Mouse (Mus musculus) kidney, embryonic 16.5 days (tissue): ENCODE results near the gene Mat2a. TPM values are rescaled to one million over a fixed set of nuclear protein-coding genes. Genes with fewer than 3 reads are reported as not detected.

Source experiments
- ATAC-seq: fragments of 200-750 bp; cut with Nextera tagmentation; 2 replicates; pipeline ENCODE4 v1.8.0; 2017; ENCODE audit warnings: moderate TSS enrichment; ENCODE audit not compliant: low FRiP score, low TSS enrichment
- H3K27ac ChIP-seq: fragments of 300-500 bp; sonication (generic); 2 replicates; pipeline ENCODE4 v1.5.1; 2014; ENCODE audit warnings: low read length
- H3K27me3 ChIP-seq: fragments of 300-500 bp; sonication (generic); 2 replicates; pipeline ENCODE4 v1.6.1; 2014; ENCODE audit warnings: low read length, control low read depth, mixed read lengths; ENCODE audit not compliant: insufficient read depth
- H3K36me3 ChIP-seq: fragments of 300-500 bp; sonication (generic); 2 replicates; pipeline ENCODE4 v1.6.1; 2014; ENCODE audit warnings: low read length, control low read depth, mixed read lengths; ENCODE audit not compliant: insufficient read depth
- H3K4me1 ChIP-seq: fragments of 300-500 bp; sonication (generic); 2 replicates; pipeline ENCODE4 v1.6.1; 2014; ENCODE audit warnings: low read length, control low read depth, mixed read lengths; ENCODE audit not compliant: insufficient read depth
- H3K4me2 ChIP-seq: fragments of 300-500 bp; sonication (generic); replicated peaks from 2 replicates; pipeline ENCODE4 v1.6.1; 2014; ENCODE audit warnings: low read depth, low read length
- H3K4me3 ChIP-seq: fragments of 300-500 bp; sonication (generic); 2 replicates; pipeline ENCODE4 v1.5.1; 2014; ENCODE audit warnings: mild to moderate bottlenecking, low read length
- H3K9ac ChIP-seq: fragments of 300-500 bp; sonication (generic); replicated peaks from 2 replicates; pipeline ENCODE4 v1.6.1; 2014; ENCODE audit warnings: low read length
- H3K9me3 ChIP-seq: fragments of 300-500 bp; sonication (generic); 2 replicates; pipeline ENCODE4 v1.6.1; 2016; ENCODE audit warnings: low read length, control low read depth
- WGBS: fragments of 180-500 bp; shearing (Covaris S2); extraction: QIAGEN DNeasy Blood & Tissue Kit; methylation state at CpG from one replicate; pipeline ENCODE4 v1.1.7; 2014; 5-methylcytosine and 5-hydroxymethylcytosine counted together
- polyA plus RNA-seq: library from polyadenylated mRNA; unstranded; fragments of >200 nt; fragmentation: Nextera tagmentation; extraction: Ambion mirVana; gene quantifications from 2 replicates; pipeline ENCODE4 v1.2.1, GENCODE M21; 2015

The Mat2a gene
- polyA plus RNA-seq, 1 experiment from 2014 or later = 456 TPM

DNA sequence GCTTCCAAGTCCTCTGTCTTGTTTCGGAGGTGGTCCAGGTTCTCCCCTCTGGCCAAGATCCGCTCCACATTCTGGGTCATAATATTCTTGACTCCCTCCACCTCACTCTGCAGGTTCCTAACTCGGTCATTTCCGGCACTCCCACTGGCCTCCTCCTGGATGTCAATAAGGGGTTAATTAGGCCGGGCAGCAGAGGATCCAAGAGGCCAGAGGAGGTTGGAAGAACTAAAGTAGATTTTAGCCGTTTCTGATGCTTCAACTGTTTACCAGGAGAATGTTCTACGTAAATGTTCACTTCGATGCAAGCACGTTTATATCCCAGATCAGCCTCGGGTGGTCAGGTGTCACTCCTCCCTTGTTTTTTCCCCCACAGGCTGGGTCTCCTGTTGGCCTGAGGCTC lies 51.1 kb downstream of the Mat2a start:
- H3K4me3 ChIP-seq = peak overlapping the region; percentile 70; the same call in 1 of the 2 replicates
- H3K4me2 ChIP-seq = peak overlapping the region; percentile 77; the same call in 1 of the 2 replicates
- H3K27me3 ChIP-seq = no peaks in the 10 kb centered on the region
- 0 out of 2 replicates have a peak overlapping the region, but pooled peaks have one; percentile 85 for H3K9ac ChIP-seq
- 57% methylated on average over 10 of the region's 10 CpGs for WGBS
- H3K4me1 ChIP-seq = peaks cover 36% of the 10 kb centered on the region
- no peak overlapping the region for H3K27ac ChIP-seq
- no peaks in the 10 kb centered on the region for H3K9me3 ChIP-seq
- H3K36me3 ChIP-seq = peaks cover 15% of the 10 kb centered on the region
- no peak for ATAC-seq

DNA sequence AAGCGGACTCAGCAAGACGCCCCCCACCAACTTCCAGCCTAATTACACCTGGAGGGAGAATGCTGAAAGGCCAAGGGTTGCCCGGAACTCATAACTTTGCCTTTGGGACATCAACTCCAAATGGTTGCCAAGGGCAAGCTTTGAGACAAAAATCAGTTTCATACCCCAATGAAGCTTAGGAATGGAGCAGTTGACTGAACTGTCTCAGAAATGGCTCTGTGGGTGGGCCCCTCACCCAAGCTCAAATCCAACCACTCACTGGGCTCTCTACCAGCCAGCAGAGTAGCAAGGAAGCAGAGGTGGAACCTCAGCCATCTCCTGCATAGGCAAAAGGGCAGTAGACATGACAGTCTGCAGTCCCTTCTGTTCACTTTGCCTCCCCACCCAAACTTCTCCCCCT lies 51.5 kb downstream of the Mat2a start:
- Histone ChIP-seq H3K9me3 (no peaks in the 10 kb centered on the region), H3K27ac (no peak overlapping the region), H3K4me1 (peaks cover 36% of the 10 kb centered on the region), H3K36me3 (peaks cover 15% of the 10 kb centered on the region), H3K27me3 (no peaks in the 10 kb centered on the region), H3K9ac (no peak overlapping the region), H3K4me3 (no peak overlapping the region), H3K4me2 (no peak overlapping the region)
- 65% methylated on average over 3 of the region's 3 CpGs for WGBS
- ATAC-seq = no peak

DNA sequence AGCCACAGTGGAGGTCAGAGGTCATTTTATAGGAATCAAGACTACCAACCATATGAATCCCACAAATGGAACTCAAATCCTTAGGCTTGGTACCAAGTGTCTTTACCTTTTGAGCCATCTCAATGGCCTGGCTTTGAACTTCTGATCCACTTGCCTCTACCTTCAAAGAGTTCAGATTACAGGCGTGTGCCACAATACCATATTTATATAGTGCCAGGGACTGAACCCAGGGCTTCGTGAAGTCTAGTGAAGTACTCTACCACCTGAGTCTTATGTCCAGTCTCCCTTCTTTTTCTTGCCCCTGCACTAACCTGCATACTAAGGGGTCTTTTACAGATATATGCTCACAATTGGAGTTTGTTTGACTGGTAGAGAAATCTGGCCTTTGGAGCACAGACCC lies 52.8 kb downstream of the Mat2a start:
- Histone ChIP-seq H3K4me3 (no peak overlapping the region), H3K36me3 (peaks cover 15% of the 10 kb centered on the region)
- no peak for ATAC-seq

DNA sequence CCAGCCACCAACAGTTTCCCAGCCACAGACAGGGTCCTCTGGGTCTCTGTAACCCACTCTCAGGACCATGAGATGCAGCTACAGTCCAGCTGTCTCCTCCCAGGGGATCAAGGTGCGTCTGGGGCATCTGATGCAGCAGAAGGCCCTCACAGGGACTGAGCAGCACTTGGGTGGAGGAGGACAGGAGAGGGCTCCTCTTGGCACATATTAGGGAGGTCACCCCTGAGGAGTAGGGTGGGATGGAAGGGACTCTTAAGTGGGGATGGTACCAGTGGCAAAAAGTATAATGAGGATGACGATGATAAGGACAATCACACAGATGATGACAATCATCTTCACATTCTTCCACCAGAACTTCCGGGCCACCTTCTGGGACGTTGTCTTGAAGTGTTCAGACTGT lies 54.1 kb downstream of the Mat2a start:
- no peak overlapping the region for H3K4me2 ChIP-seq
- no peak overlapping the region for H3K4me3 ChIP-seq
- H3K4me1 ChIP-seq = peaks cover 23% of the 10 kb centered on the region
- peaks cover 15% of the 10 kb centered on the region for H3K36me3 ChIP-seq
- no peaks in the 10 kb centered on the region for H3K27me3 ChIP-seq
- 86% methylated on average over 4 of the region's 4 CpGs for WGBS
- H3K27ac ChIP-seq = no peak overlapping the region
- no peak overlapping the region for H3K9ac ChIP-seq
- no peak for ATAC-seq
- no peaks in the 10 kb centered on the region for H3K9me3 ChIP-seq

More for the DNA sequence above, 52.8 kb downstream of the Mat2a start:
- no peaks in the 10 kb centered on the region for H3K27me3 ChIP-seq
- no peaks in the 10 kb centered on the region for H3K9me3 ChIP-seq
- WGBS = 96% methylated on average over 2 of the region's 2 CpGs
- peaks cover 32% of the 10 kb centered on the region for H3K4me1 ChIP-seq
- H3K27ac ChIP-seq = no peak overlapping the region
- no peak overlapping the region for H3K9ac ChIP-seq
- no peak overlapping the region for H3K4me2 ChIP-seq

DNA sequence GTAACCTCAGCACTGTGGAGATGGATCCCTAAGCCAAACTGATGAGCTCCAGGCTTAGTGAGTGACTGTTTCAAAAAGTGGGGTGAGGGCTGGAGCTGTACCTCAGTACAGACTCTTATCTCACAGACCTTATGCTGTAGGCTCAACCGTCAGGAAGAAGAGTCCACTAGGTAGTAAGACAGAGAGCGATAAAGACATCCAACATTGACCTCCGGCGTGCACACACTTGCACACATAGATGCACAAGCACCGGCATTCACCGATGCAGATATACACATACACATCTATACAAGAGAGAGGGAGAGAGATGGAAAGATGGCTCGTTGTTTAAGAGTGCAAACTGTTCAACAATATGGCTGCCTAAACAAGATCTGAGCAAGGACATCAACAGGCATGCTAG lies 55.4 kb downstream of the Mat2a start:
- Histone ChIP-seq H3K9ac (no peak overlapping the region), H3K36me3 (peaks cover 15% of the 10 kb centered on the region), H3K4me2 (no peak overlapping the region), H3K27ac (no peak overlapping the region), H3K4me3 (no peak overlapping the region), H3K9me3 (no peaks in the 10 kb centered on the region), H3K4me1 (peaks cover 13% of the 10 kb centered on the region), H3K27me3 (no peaks in the 10 kb centered on the region)
- WGBS = 89% methylated on average over 7 of the region's 7 CpGs
- no peak for ATAC-seq

DNA sequence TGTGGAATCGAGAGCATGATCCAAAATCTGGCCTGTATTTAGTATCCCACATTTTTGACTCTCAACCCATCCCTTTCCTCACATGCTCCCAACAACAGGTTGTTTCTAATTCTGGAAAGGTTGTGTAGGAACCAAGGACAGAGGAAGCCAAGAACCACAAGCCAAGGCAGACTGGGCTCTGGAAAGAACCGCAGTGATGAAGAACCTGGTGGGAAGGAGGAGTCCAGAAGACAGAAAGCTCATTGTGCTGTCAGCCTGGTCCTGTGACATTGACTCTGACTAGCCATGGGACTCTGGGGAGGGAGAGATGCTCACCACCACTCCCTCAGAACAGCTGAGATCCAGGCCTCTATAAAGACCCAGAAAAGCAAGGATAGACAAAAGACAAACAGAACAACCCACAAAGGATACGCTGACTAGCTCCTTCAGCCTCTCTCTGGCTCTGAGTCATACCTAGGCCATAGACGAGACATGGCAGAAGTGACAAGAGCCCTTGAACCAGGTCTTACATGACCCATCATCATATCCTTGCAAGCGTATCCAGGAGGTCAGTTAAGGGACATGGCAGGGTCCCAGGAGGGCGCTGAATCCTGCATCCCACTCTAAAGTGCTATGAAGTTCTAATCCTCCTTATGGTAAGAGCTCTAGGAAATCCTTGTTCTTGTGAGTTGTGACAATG lies 56.1 kb downstream of the Mat2a start:
- no peak for ATAC-seq
- Histone ChIP-seq H3K4me3 (no peak overlapping the region), H3K4me1 (peaks cover 7% of the 10 kb centered on the region), H3K4me2 (no peak overlapping the region), H3K9ac (no peak overlapping the region), H3K27me3 (no peaks in the 10 kb centered on the region), H3K27ac (no peak overlapping the region), H3K9me3 (no peaks in the 10 kb centered on the region), H3K36me3 (peaks cover 15% of the 10 kb centered on the region)
- 86% methylated on average over 6 of the region's 6 CpGs for WGBS

Other genes with a start within 250 kb of the Mat2a start
- gene Atoh8, start 204.0 kb downstream of the Mat2a start, polyA plus RNA-seq = 24.2 and 25.3 TPM in 2 replicates
- gene Sftpb, start 134.9 kb downstream of the Mat2a start, polyA plus RNA-seq = 5.4 TPM in 1 of 2 replicates, not detected in the other
- 43.5 and 47.5 TPM in 2 replicates for gene Usp39, start 94.4 kb downstream of the Mat2a start, polyA plus RNA-seq
- gene 0610030E20Rik, start 92.2 kb downstream of the Mat2a start, polyA plus RNA-seq = 28.3 and 31.0 TPM in 2 replicates
- 40.8 and 43.9 TPM in 2 replicates for gene Tmem150a, start 84.1 kb downstream of the Mat2a start, polyA plus RNA-seq
- gene Rnf181, start 72.6 kb downstream of the Mat2a start, polyA plus RNA-seq = 153 and 164 TPM in 2 replicates
- gene Vamp5, start 59.1 kb downstream of the Mat2a start, polyA plus RNA-seq = 35.7 and 42.5 TPM in 2 replicates
- gene Vamp8, start 48.9 kb downstream of the Mat2a start, polyA plus RNA-seq = 154 and 180 TPM in 2 replicates
- gene Ggcx, start 25.2 kb downstream of the Mat2a start, polyA plus RNA-seq = 31.4 and 35.6 TPM in 2 replicates
- gene Sh2d6, start 82.1 kb upstream of the Mat2a start, polyA plus RNA-seq = 0.17 TPM in 1 of 2 replicates, not detected in the other
- gene Capg, start 104.8 kb upstream of the Mat2a start, polyA plus RNA-seq = 83.1 and 94.3 TPM in 2 replicates
- gene Elmod3, start 158.9 kb upstream of the Mat2a start, polyA plus RNA-seq = 18.9 and 19.5 TPM in 2 replicates
- 33.8 and 36.0 TPM in 2 replicates for gene Retsat, start 158.9 kb upstream of the Mat2a start, polyA plus RNA-seq
- 43.3 and 46.3 TPM in 2 replicates for gene Tgoln1, start 177.4 kb upstream of the Mat2a start, polyA plus RNA-seq